Mouse (Mus musculus): ENCODE measurements at regions not wholly inside any gene's neighbourhood (a gene's known extent, or its start where the extent isn't known, plus 50 kb on each side); places are given as distances from the start of the nearest gene placed in this dataset.

DNA sequence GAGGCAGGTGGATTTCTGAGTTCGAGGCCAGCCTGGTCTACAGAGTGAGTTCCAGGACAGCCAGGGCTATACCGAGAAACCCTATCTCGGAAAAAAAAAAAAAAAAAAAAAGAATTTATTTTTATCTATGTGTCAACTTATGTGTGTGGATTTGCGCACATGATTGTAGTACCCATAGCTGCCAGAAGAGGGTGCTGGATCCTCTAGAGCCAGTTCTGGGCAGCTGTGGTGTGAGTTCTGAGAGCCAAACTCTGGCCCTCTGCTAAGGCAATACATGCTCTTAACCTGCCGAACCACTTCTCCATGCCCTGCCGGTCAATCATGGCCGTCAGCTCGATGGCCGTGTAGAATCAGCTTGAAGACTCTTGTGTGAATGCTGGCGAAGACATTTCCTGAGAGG lies 138.0 kb upstream of the Mrps10 start:
- no peaks in the 10 kb centered on the region; the same call in 1 of the 2 replicates for H3K9me3 ChIP-seq (ENCODE audit: control insufficient read depth, low read depth, low read length)
- no peak overlapping the region for H3K4me2 ChIP-seq (replicated peaks; ENCODE audit: low read depth, low read length)
- no peak overlapping the region for H3K9ac ChIP-seq (replicated peaks; ENCODE audit: low read depth, low read length)
- peaks cover 16% of the 10 kb centered on the region for H3K36me3 ChIP-seq (ENCODE audit: control insufficient read depth, insufficient read depth, low read length)
- no peak for ATAC-seq (ENCODE audit: insufficient number of reproducible peaks, insufficient read depth, low FRiP score, low read depth)
- H3K4me1 ChIP-seq (ENCODE audit: control insufficient read depth, insufficient read depth, low read length): no peaks in the 10 kb centered on the region; the same call in 1 of the 2 replicates
- no peak overlapping the region for H3K4me3 ChIP-seq (ENCODE audit: low read depth, low read length)
- H3K27me3 ChIP-seq (ENCODE audit: control insufficient read depth, insufficient read depth, low read length): no peaks in the 10 kb centered on the region
- WGBS: 97% methylated on average over 9 of the region's 10 CpGs
- no peak overlapping the region for H3K27ac ChIP-seq (ENCODE audit: low read length)

DNA sequence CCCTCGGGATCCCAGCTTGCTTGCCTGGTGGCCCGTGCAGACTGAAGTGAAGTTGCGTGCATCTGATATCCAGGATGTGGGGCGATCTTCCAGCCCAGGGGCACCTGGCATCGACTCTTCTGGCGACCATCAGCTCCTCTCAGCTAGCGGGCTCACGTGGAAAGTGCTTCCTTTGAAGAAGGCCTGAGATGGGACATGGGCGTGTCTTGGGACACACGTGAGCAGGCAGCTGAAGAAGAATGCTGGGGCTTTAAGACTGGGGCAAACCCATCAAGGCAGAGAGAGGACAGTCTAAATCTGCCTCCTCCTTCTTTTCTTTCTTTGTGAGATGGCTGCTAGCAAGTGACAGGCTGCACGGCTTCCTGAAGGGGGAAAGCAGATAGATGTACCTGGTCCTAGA lies 142.3 kb upstream of the Mrps10 start:
- no peaks in the 10 kb centered on the region; the same call in 1 of the 2 replicates for H3K9me3 ChIP-seq (ENCODE audit: control insufficient read depth, low read depth, low read length)
- no peak overlapping the region for H3K4me3 ChIP-seq (ENCODE audit: low read depth, low read length)
- no peaks in the 10 kb centered on the region; the same call in 1 of the 2 replicates for H3K4me1 ChIP-seq (ENCODE audit: control insufficient read depth, insufficient read depth, low read length)
- H3K36me3 ChIP-seq (ENCODE audit: control insufficient read depth, insufficient read depth, low read length): peaks cover 13% of the 10 kb centered on the region
- no peak for ATAC-seq (ENCODE audit: insufficient number of reproducible peaks, insufficient read depth, low FRiP score, low read depth)
- H3K27ac ChIP-seq (ENCODE audit: low read length): no peak overlapping the region
- no peak overlapping the region for H3K4me2 ChIP-seq (replicated peaks; ENCODE audit: low read depth, low read length)
- no peaks in the 10 kb centered on the region for H3K27me3 ChIP-seq (ENCODE audit: control insufficient read depth, insufficient read depth, low read length)
- WGBS: 81% methylated on average over 11 of the region's 11 CpGs
- no peak overlapping the region for H3K9ac ChIP-seq (replicated peaks; ENCODE audit: low read depth, low read length)

DNA sequence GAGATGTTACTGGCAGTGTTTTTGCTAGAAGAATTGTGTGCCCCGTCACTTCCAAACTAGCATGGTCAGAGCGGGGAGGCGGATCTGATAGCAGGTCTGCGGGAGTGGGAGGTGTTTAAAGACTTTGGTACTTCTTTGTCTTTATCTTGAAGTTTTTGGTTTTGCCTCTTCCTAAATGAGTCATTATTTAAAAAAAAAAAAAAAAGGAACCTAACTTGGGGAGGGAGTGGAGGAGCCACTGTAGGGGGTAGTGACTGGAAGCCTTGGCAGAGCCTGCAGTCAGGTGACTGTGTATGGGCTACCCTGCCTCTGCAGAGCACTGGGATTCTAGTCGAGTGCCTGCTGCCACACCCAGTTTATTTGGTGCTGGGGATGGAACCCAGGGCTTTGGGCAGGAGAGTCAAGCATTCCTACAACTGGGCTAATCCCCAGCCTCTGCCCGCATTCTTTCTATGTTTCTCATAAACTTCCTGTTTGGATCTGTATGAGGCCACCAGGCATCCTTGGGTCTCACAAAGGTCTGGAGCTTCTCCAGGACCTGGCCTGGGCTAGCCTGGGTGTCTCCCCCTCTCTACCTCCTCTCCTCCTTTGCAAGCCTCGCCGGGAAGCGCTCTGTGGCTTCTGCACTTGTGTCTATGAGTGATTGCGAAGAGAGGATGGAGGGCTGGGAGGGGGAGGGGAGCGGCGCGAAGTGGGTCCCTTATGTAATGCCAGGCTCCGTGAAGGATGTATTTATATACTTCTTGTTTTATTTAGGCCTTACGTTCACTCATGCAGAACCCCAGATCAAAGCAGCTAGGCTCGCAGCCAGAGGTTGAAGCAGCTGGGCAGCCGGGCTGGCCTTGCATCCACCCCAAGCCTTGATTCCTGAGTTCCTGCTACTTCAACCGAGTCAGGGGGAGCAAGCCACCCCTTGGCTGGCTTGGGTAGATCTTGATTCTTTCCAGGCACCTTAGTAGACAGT lies 143.1 kb upstream of the Mrps10 start:
- peaks cover 6% of the 10 kb centered on the region; the same call in 1 of the 2 replicates for H3K36me3 ChIP-seq (ENCODE audit: control insufficient read depth, insufficient read depth, low read length)
- H3K4me3 ChIP-seq (ENCODE audit: low read depth, low read length): no peak overlapping the region
- H3K4me1 ChIP-seq (ENCODE audit: control insufficient read depth, insufficient read depth, low read length): no peaks in the 10 kb centered on the region; the same call in 1 of the 2 replicates
- H3K27ac ChIP-seq (ENCODE audit: low read length): no peak overlapping the region
- H3K9ac ChIP-seq (replicated peaks; ENCODE audit: low read depth, low read length): no peak overlapping the region
- no peaks in the 10 kb centered on the region; the same call in 1 of the 2 replicates for H3K9me3 ChIP-seq (ENCODE audit: control insufficient read depth, low read depth, low read length)
- no peak overlapping the region for H3K4me2 ChIP-seq (replicated peaks; ENCODE audit: low read depth, low read length)
- H3K27me3 ChIP-seq (ENCODE audit: control insufficient read depth, insufficient read depth, low read length): no peaks in the 10 kb centered on the region
- WGBS: 70% methylated on average over 18 of the region's 18 CpGs
- no peak for ATAC-seq (ENCODE audit: insufficient number of reproducible peaks, insufficient read depth, low FRiP score, low read depth)

DNA sequence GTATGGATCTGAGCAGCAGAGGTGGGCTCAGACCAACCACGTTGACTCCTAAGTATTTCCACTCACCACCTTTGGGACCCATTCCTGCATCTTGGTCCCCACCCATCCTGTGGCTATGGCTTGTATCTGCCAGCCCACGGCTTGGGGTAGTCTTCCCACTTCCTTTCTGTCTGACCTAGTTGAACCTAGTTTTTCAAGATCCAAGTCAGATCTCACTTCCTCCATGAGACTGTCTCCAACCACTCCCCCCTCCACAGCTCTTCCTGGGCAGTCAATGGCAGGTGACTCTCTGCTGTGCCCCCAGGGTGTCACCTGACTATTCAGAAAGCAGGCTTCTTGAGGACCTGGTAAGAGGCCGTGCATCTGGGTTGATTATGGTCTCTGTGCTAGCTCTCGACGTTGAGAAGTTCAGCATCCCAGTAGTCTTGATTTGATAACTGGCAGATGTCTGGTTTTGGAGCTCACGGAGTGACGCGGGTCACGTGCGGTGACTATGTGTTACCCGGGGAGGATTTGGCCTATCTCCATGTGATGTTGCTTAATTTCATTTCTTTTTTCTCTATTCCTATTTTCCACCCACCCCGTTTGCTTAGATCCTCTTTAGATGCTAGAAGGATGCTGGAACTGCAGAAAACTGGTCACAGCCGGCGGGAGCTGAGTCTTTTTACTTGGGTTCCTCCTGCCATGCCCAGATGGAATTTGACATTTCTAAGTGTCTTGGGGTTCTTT lies 147.5 kb upstream of the Mrps10 start:
- H3K9me3 ChIP-seq (ENCODE audit: control insufficient read depth, low read depth, low read length): no peaks in the 10 kb centered on the region
- ATAC-seq (ENCODE audit: insufficient number of reproducible peaks, insufficient read depth, low FRiP score, low read depth): no peak
- no peaks in the 10 kb centered on the region; the same call in 1 of the 2 replicates for H3K4me1 ChIP-seq (ENCODE audit: control insufficient read depth, insufficient read depth, low read length)
- H3K4me2 ChIP-seq (replicated peaks; ENCODE audit: low read depth, low read length): no peak overlapping the region
- no peak overlapping the region for H3K9ac ChIP-seq (replicated peaks; ENCODE audit: low read depth, low read length)
- WGBS: 94% methylated on average over 14 of the region's 14 CpGs
- no peak overlapping the region for H3K4me3 ChIP-seq (ENCODE audit: low read depth, low read length)
- no peaks in the 10 kb centered on the region for H3K27me3 ChIP-seq (ENCODE audit: control insufficient read depth, insufficient read depth, low read length)
- H3K36me3 ChIP-seq (ENCODE audit: control insufficient read depth, insufficient read depth, low read length): 0 out of 2 replicates have a peak, but pooled peaks cover 3% of the 10 kb centered on the region
- no peak overlapping the region for H3K27ac ChIP-seq (ENCODE audit: low read length)

DNA sequence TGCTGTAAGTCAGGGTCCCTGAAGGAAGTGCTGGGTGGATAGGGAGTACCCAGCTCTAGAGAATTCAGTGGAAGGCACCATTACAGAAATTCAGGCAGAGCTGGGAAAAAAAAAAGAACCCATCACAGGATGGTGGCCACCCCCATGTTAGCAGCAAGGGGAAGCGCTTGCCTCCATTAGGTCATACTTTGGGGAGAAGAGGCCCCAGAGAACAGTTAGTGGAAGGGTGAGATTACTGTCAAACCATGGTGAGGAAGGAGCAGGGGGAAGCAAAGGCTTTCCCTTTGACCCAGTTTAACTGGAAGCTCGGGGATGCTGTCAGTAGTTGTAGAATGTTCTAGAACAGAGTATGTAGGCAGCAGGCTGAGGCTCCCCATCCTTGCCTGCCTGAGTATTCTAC lies 148.8 kb upstream of the Mrps10 start:
- H3K4me1 ChIP-seq (ENCODE audit: control insufficient read depth, insufficient read depth, low read length): no peaks in the 10 kb centered on the region
- ATAC-seq (ENCODE audit: insufficient number of reproducible peaks, insufficient read depth, low FRiP score, low read depth): no peak
- 0 out of 2 replicates have a peak, but pooled peaks cover 3% of the 10 kb centered on the region for H3K36me3 ChIP-seq (ENCODE audit: control insufficient read depth, insufficient read depth, low read length)
- H3K9ac ChIP-seq (replicated peaks; ENCODE audit: low read depth, low read length): no peak overlapping the region
- no peaks in the 10 kb centered on the region for H3K9me3 ChIP-seq (ENCODE audit: control insufficient read depth, low read depth, low read length)
- H3K4me3 ChIP-seq (ENCODE audit: low read depth, low read length): no peak overlapping the region
- WGBS: 83% methylated on average over 2 of the region's 2 CpGs
- no peak overlapping the region for H3K27ac ChIP-seq (ENCODE audit: low read length)
- H3K27me3 ChIP-seq (ENCODE audit: control insufficient read depth, insufficient read depth, low read length): no peaks in the 10 kb centered on the region
- no peak overlapping the region for H3K4me2 ChIP-seq (replicated peaks; ENCODE audit: low read depth, low read length)

DNA sequence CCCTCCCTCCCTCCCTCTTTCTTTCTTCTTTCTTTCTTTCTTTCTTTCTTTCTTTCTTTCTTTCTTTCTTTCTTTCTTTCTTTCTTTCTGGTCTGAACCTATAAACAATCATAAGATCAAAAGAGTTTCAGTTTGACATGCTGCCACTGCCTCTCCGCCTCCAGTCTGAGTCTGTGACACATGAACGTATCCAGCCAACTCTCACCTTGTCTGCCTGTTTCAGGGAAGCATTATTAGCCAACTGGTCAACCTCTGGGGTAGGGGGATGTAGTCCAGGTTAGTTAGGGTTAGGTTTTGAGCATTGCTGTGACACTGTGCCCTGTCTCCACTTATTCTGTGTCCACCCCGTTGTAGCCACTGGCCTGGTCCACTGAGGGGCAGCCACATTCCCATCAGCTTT lies 152.2 kb upstream of the Mrps10 start:
- WGBS: 83% methylated on average over 3 of the region's 3 CpGs
- Histone ChIP-seq H3K4me1 (ENCODE audit: control insufficient read depth, insufficient read depth, low read length) (no peaks in the 10 kb centered on the region), H3K4me2 (replicated peaks; ENCODE audit: low read depth, low read length) (no peak overlapping the region), H3K36me3 (ENCODE audit: control insufficient read depth, insufficient read depth, low read length) (0 out of 2 replicates have a peak, but pooled peaks cover under 1% of the 10 kb centered on the region), H3K27me3 (ENCODE audit: control insufficient read depth, insufficient read depth, low read length) (no peaks in the 10 kb centered on the region), H3K9me3 (ENCODE audit: control insufficient read depth, low read depth, low read length) (no peaks in the 10 kb centered on the region), H3K9ac (replicated peaks; ENCODE audit: low read depth, low read length) (no peak overlapping the region), H3K4me3 (ENCODE audit: low read depth, low read length) (no peak overlapping the region), H3K27ac (ENCODE audit: low read length) (no peak overlapping the region)
- ATAC-seq (ENCODE audit: insufficient number of reproducible peaks, insufficient read depth, low FRiP score, low read depth): no peak

DNA sequence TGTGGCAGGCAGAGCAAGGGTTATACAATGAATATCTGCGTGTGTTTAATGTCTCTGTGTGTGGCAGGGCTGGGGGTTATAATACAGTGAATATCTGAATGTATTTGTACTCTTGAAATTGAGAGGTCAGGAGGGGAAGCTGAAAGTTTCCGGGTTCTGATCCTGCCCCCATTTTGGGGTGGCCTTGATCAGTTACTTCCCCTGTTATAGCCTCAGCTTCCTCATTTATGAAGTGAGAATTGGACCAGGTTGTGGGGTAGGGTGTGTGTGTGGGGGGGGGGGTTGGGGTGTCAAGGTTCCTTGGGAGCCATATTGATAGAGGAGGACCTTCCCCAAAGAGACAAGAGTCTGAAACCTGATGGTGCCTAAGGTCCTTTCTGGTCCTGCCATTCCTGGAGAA lies 152.8 kb upstream of the Mrps10 start:
- Histone ChIP-seq H3K4me2 (replicated peaks; ENCODE audit: low read depth, low read length) (no peak overlapping the region), H3K27me3 (ENCODE audit: control insufficient read depth, insufficient read depth, low read length) (no peaks in the 10 kb centered on the region), H3K9me3 (ENCODE audit: control insufficient read depth, low read depth, low read length) (no peaks in the 10 kb centered on the region), H3K27ac (ENCODE audit: low read length) (no peak overlapping the region), H3K4me1 (ENCODE audit: control insufficient read depth, insufficient read depth, low read length) (no peaks in the 10 kb centered on the region), H3K4me3 (ENCODE audit: low read depth, low read length) (no peak overlapping the region), H3K9ac (replicated peaks; ENCODE audit: low read depth, low read length) (no peak overlapping the region), H3K36me3 (ENCODE audit: control insufficient read depth, insufficient read depth, low read length) (no peaks in the 10 kb centered on the region)
- ATAC-seq (ENCODE audit: insufficient number of reproducible peaks, insufficient read depth, low FRiP score, low read depth): no peak
- WGBS: 83% methylated on average over 2 of the region's 2 CpGs

DNA sequence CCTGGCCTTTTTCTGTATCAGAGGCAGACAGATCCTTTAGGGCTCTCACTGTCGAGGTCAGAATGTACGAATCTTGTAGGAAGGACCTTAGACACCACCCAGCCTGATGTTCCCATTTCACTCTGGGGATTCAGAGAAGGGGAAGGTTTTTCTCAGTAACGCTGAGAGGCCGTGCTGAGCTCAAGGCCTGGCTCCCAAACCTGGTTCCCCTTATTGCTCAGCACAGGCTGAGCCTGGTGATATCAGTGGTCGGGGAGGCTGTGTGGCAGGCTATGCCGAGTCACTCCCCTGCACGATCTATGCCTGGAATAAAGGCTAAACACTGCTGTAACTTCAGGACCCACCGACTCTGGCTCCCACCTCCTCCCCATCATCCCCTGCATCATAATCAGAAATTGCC lies 154.6 kb upstream of the Mrps10 start:
- no peak overlapping the region for H3K4me2 ChIP-seq (replicated peaks; ENCODE audit: low read depth, low read length)
- ATAC-seq (ENCODE audit: insufficient number of reproducible peaks, insufficient read depth, low FRiP score, low read depth): no peak
- H3K4me1 ChIP-seq (ENCODE audit: control insufficient read depth, insufficient read depth, low read length): no peaks in the 10 kb centered on the region
- 92% methylated on average over 8 of the region's 8 CpGs for WGBS
- H3K9ac ChIP-seq (replicated peaks; ENCODE audit: low read depth, low read length): no peak overlapping the region
- H3K4me3 ChIP-seq (ENCODE audit: low read depth, low read length): no peak overlapping the region
- H3K27ac ChIP-seq (ENCODE audit: low read length): no peak overlapping the region
- H3K27me3 ChIP-seq (ENCODE audit: control insufficient read depth, insufficient read depth, low read length): no peaks in the 10 kb centered on the region
- no peaks in the 10 kb centered on the region for H3K36me3 ChIP-seq (ENCODE audit: control insufficient read depth, insufficient read depth, low read length)
- no peaks in the 10 kb centered on the region for H3K9me3 ChIP-seq (ENCODE audit: control insufficient read depth, low read depth, low read length)
